Mouse (Mus musculus) ES-Bruce4 (cell line): ENCODE data around the gene Nudt3. TPM values are rescaled to one million over a fixed set of nuclear protein-coding genes. Genes with fewer than 3 reads are reported as not detected.

Source experiments
- H3K27ac ChIP-seq: 2 replicates; pipeline ENCODE4 v1.5.1; 2012; ENCODE audit warnings: low read length, inconsistent platforms; ENCODE audit not compliant: insufficient read depth
- H3K27me3 ChIP-seq: 2 replicates; pipeline ENCODE4 v1.6.1; 2012; ENCODE audit warnings: mild to moderate bottlenecking, low read length, inconsistent platforms; ENCODE audit not compliant: control insufficient read depth, poor library complexity, insufficient read depth, severe bottlenecking
- H3K36me3 ChIP-seq: 2 replicates; pipeline ENCODE4 v1.6.1; 2012; ENCODE audit warnings: inconsistent platforms, mild to moderate bottlenecking, low read length, moderate library complexity; ENCODE audit not compliant: control insufficient read depth, poor library complexity, insufficient read depth, severe bottlenecking
- H3K4me1 ChIP-seq: one replicate; pipeline ENCODE4 v1.8.1; 2011; ENCODE audit warnings: low read length; ENCODE audit not compliant: control insufficient read depth, insufficient read depth
- H3K4me3 ChIP-seq: 2 replicates; pipeline ENCODE4 v1.5.1; 2011; ENCODE audit warnings: low read depth, mild to moderate bottlenecking, low read length
- H3K9ac ChIP-seq: 2 replicates; pipeline ENCODE4 v1.6.1; 2012; ENCODE audit warnings: low read depth, mild to moderate bottlenecking, inconsistent platforms; ENCODE audit not compliant: poor library complexity, severe bottlenecking
- H3K9me3 ChIP-seq: replicated peaks from 2 replicates; pipeline ENCODE4 v1.6.1; 2012; ENCODE audit warnings: mild to moderate bottlenecking, low read length, inconsistent platforms; ENCODE audit not compliant: control insufficient read depth, poor library complexity, insufficient read depth, severe bottlenecking
- CTCF ChIP-seq: IDR thresholded peaks from one replicate; pipeline ENCODE4 v1.8.1; 2011; ENCODE audit warnings: low read depth, low read length
- EP300 ChIP-seq: IDR thresholded peaks from 2 replicates; pipeline ENCODE4 v1.6.1; 2011; ENCODE audit warnings: low read depth, low read length; ENCODE audit not compliant: insufficient read depth
- POLR2A ChIP-seq: IDR thresholded peaks from one replicate; pipeline ENCODE4 v1.8.1; 2011; ENCODE audit warnings: low read length; ENCODE audit not compliant: insufficient read depth
- polyA plus RNA-seq: library from polyadenylated mRNA; stranded (reverse); fragments of >200 nt; gene quantifications from 2 replicates; pipeline ENCODE4 v1.2.4, GENCODE M21; 2011; ENCODE audit warnings: low read depth; ENCODE audit not compliant: missing spikeins, insufficient read depth, insufficient read length

Gene Nudt3
- polyA plus RNA-seq, result 67.3 and 68.8 TPM in 2 replicates

GRCm38 (mm10) chr17:27623360-27624326, at the start of gene Nudt3:
Gene Nudt3, minus strand, starts transcription at chr17:27623495.
- Histone ChIP-seq H3K9ac (peak within 1 kb of the TSS; percentile 97), H3K27me3 (no peaks in the 10 kb centered on the region), H3K4me3 (peak within 1 kb of the TSS; percentile 74), H3K9me3 (no peaks in the 10 kb centered on the region), H3K27ac (no peak within 1 kb of the TSS), H3K4me1 (peaks cover 3% of the 10 kb centered on the region), H3K36me3 (no peaks in the 10 kb centered on the region)
- TF ChIP-seq CTCF (no peak), EP300 (no peak), POLR2A (no peak)

- TF ChIP-seq CTCF, result peak; percentile 46
- no peak for TF ChIP-seq POLR2A
- no peaks in the 10 kb centered on the region for H3K36me3 ChIP-seq
- H3K9ac ChIP-seq, result no peak overlapping the region
- H3K27ac ChIP-seq, result no peak overlapping the region
- no peak overlapping the region for H3K4me3 ChIP-seq
- no peaks in the 10 kb centered on the region for H3K9me3 ChIP-seq
- H3K27me3 ChIP-seq, result no peaks in the 10 kb centered on the region
- peaks cover 3% of the 10 kb centered on the region for H3K4me1 ChIP-seq
Measured at GRCm38 (mm10) chr17:27671720-27672119, 48.4 kb upstream of the Nudt3 start.

- TF ChIP-seq EP300 (no peak), POLR2A (no peak), CTCF (no peak)
- no peaks in the 10 kb centered on the region for H3K9me3 ChIP-seq
- H3K4me1 ChIP-seq, result peaks cover 5% of the 10 kb centered on the region
- no peak overlapping the region for H3K4me3 ChIP-seq
- H3K27ac ChIP-seq, result no peak overlapping the region
- 0 out of 2 replicates have a peak, but pooled peaks cover 2% of the 10 kb centered on the region for H3K27me3 ChIP-seq
- no peak overlapping the region for H3K9ac ChIP-seq
- no peaks in the 10 kb centered on the region for H3K36me3 ChIP-seq
Measured at GRCm38 (mm10) chr17:27658767-27659166, 35.5 kb upstream of the Nudt3 start.

GRCm38 (mm10) chr17:27657123-27657522, 33.8 kb upstream of the Nudt3 start:
- Histone ChIP-seq H3K27me3 (0 out of 2 replicates have a peak, but pooled peaks cover 2% of the 10 kb centered on the region), H3K4me1 (peaks cover 5% of the 10 kb centered on the region), H3K36me3 (no peaks in the 10 kb centered on the region), H3K9ac (no peak overlapping the region), H3K27ac (no peak overlapping the region), H3K4me3 (no peak overlapping the region), H3K9me3 (no peaks in the 10 kb centered on the region)
- TF ChIP-seq CTCF, result no peak
- TF ChIP-seq POLR2A, result no peak
- no peak for TF ChIP-seq EP300

GRCm38 (mm10) chr17:27656414-27656813, 33.1 kb upstream of the Nudt3 start:
- Histone ChIP-seq H3K9ac (no peak overlapping the region), H3K4me3 (peak overlapping the region; percentile 46; the same call in 1 of the 2 replicates), H3K27ac (no peak overlapping the region), H3K4me1 (peaks cover 5% of the 10 kb centered on the region), H3K9me3 (no peaks in the 10 kb centered on the region), H3K36me3 (no peaks in the 10 kb centered on the region), H3K27me3 (0 out of 2 replicates have a peak, but pooled peaks cover 2% of the 10 kb centered on the region)
- no peak for TF ChIP-seq CTCF
- no peak for TF ChIP-seq POLR2A
- no peak for TF ChIP-seq EP300

GRCm38 (mm10) chr17:27656011-27656399, 32.7 kb upstream of the Nudt3 start:
- Histone ChIP-seq H3K9me3 (no peaks in the 10 kb centered on the region), H3K36me3 (no peaks in the 10 kb centered on the region), H3K27ac (no peak overlapping the region), H3K9ac (peak overlapping the region; percentile 74), H3K4me3 (peak overlapping the region; percentile 46), H3K4me1 (peaks cover 5% of the 10 kb centered on the region), H3K27me3 (0 out of 2 replicates have a peak, but pooled peaks cover 2% of the 10 kb centered on the region)
- no peak for TF ChIP-seq POLR2A
- no peak for TF ChIP-seq EP300
- no peak for TF ChIP-seq CTCF
